Mouse (Mus musculus) layer of hippocampus, adult 18-20 months (tissue): ENCODE measurements around the gene Slco2b1. TPM values are rescaled to one million over a fixed set of nuclear protein-coding genes. Genes with fewer than 3 reads are reported as not detected.
"Not testable (repeated sequence)": the region's sequence is repeated elsewhere in the genome, so short reads cannot be mapped to it uniquely, and the experiment has no call there.

Source experiments
- DNase-seq, 2 experiments: peaks; one replicate each; pipeline ENCODE4 v3.0.0; 2022; ENCODE audit warnings: low spot score in 2 of 2
- long read RNA-seq: library from polyadenylated mRNA; stranded (forward); transcript quantifications from one replicate; pipeline ENCODE4 v2.0.0, GENCODE M21; 2021
- total RNA-seq, 2 experiments: library from RNA; stranded (reverse); gene quantifications; 2 replicates each; pipeline ENCODE4 v1.2.3; 2021

Gene Slco2b1
- 10 to 100 TPM; 11.9 to 12.2 TPM for total RNA-seq
- long read RNA-seq, full-length matches to known transcripts = 19 of 25 reads
- long read RNA-seq, partial matches to known transcripts = 2 of 25 reads
- long read RNA-seq, other reads (novel, unspliced or antisense) = 4 of 25 reads

GRCm38 (mm10) chr7:99711166-99711565, at the start of gene Slco2b1:
Gene Slco2b1, minus strand, starts transcription at chr7:99711340.
- no peak for DNase-seq

GRCm38 (mm10) chr7:99739276-99739675, 28.1 kb upstream of the Slco2b1 start:
- peak; percentile 11 to 75 for DNase-seq

- not testable (repeated sequence) for DNase-seq
These were observed 24.4 kb upstream of the Slco2b1 start for GRCm38 (mm10) chr7:99735491-99735890.

- DNase-seq = peak in 1 of 2 experiments; percentile 15
These were observed 23.5 kb upstream of the Slco2b1 start for GRCm38 (mm10) chr7:99734612-99735011.

- no peak for DNase-seq
These were observed 18.8 kb upstream of the Slco2b1 start, which contains the start of gene Olfr520 for GRCm38 (mm10) chr7:99729973-99730372. Gene Olfr520, plus strand, starts transcription at chr7:99730273.

GRCm38 (mm10) chr7:99716536-99716935, 5.4 kb upstream of the Slco2b1 start:
- no peak for DNase-seq

GRCm38 (mm10) chr7:99712431-99712830, 1.3 kb upstream of the Slco2b1 start:
- no peak for DNase-seq

- DNase-seq = peak in 1 of 2 experiments; percentile 69
These were observed 664 bp downstream of the Slco2b1 start for GRCm38 (mm10) chr7:99710476-99710875.

GRCm38 (mm10) chr7:99709992-99710391, 1.1 kb downstream of the Slco2b1 start:
- DNase-seq = no peak

- no peak for DNase-seq
These were observed 2.4 kb downstream of the Slco2b1 start for GRCm38 (mm10) chr7:99708750-99709149.

- peak; percentile 82 to 90 for DNase-seq
These were observed 2.8 kb downstream of the Slco2b1 start for GRCm38 (mm10) chr7:99708301-99708721.

- DNase-seq = no peak
These were observed 3.5 kb downstream of the Slco2b1 start for GRCm38 (mm10) chr7:99707671-99708070.

- DNase-seq = no peak
These were observed 4.0 kb downstream of the Slco2b1 start for GRCm38 (mm10) chr7:99707038-99707595.

- no peak for DNase-seq
These were observed 4.7 kb downstream of the Slco2b1 start for GRCm38 (mm10) chr7:99706341-99707037.

- DNase-seq = no peak
These were observed 6.2 kb downstream of the Slco2b1 start for GRCm38 (mm10) chr7:99704736-99705519.

- DNase-seq = no peak
These were observed 8.9 kb downstream of the Slco2b1 start for GRCm38 (mm10) chr7:99702201-99702600.

GRCm38 (mm10) chr7:99700641-99701040, 10.5 kb downstream of the Slco2b1 start:
- DNase-seq = no peak

- no peak for DNase-seq
These were observed 11.4 kb downstream of the Slco2b1 start for GRCm38 (mm10) chr7:99699709-99700151.

- no peak for DNase-seq
These were observed 12.0 kb downstream of the Slco2b1 start for GRCm38 (mm10) chr7:99699106-99699505.

- no peak for DNase-seq
These were observed 12.6 kb downstream of the Slco2b1 start for GRCm38 (mm10) chr7:99698576-99698975.

GRCm38 (mm10) chr7:99695471-99696057, 15.6 kb downstream of the Slco2b1 start:
- DNase-seq = no peak
